ENCODE assay signal across 16 mouse cellular contexts in genomic region chr13:58048076-58048475, GRCm38 (mm10).
DNase-seq lines count a peak whose midpoint lies in the region; ATAC-seq and TF ChIP-seq lines count a peak whose summit lies in the region.
"Had no signal": no experiment of that assay in that cellular context is flagged by ENCODE, and none has a peak within 500 bp of the region (broad histone marks: within the 10 kb centered on the region; RNA-seq: fewer than 3 reads in every experiment).

No protein-coding gene starts in this region.

- in situ Hi-C loops in Patski (cut with MboI; ENCODE audit: low pct_unique_long_range_greater_than_20kb): no loop called here

- no peak for ATAC-seq in intestine, postnatal 0 days
- ATAC-seq in intestine, embryonic 16.5 days: no peak
- no peak for ATAC-seq in lung, embryonic 14.5 days (ENCODE audit: insufficient read depth)
- no peak for ATAC-seq in Patski
- ATAC-seq: intestine, embryonic 15.5 days had no signal

- POLR2A ChIA-PET in Patski (lab: Charles Lee): no interaction called here

- no peaks in the 10 kb centered on the region for H3K27me3 ChIP-seq in intestine, postnatal 0 days (replicated peaks; ENCODE audit: control insufficient read depth, insufficient read depth, low read length)
- no peaks in the 10 kb centered on the region for H3K27me3 ChIP-seq in intestine, embryonic 16.5 days (replicated peaks; ENCODE audit: control insufficient read depth, insufficient read depth, low read length)
- no peaks in the 10 kb centered on the region for H3K27me3 ChIP-seq in lung, embryonic 14.5 days (ENCODE audit: insufficient read depth, low read length)
- H3K27me3 ChIP-seq in Patski: no peaks in the 10 kb centered on the region
- H3K27me3 ChIP-seq: embryonic facial prominence, embryonic 13.5 days; heart, embryonic 13.5 days; intestine, embryonic 15.5 days; lung, embryonic 15.5 days; neural tube, embryonic 13.5 days had no signal

- no peaks in the 10 kb centered on the region for H3K36me3 ChIP-seq in intestine, postnatal 0 days (ENCODE audit: control insufficient read depth, insufficient read depth)
- H3K36me3 ChIP-seq in intestine, embryonic 16.5 days (ENCODE audit: control insufficient read depth, insufficient read depth, low read length): no peaks in the 10 kb centered on the region
- H3K36me3 ChIP-seq in lung, embryonic 14.5 days (ENCODE audit: insufficient read depth): no peaks in the 10 kb centered on the region
- H3K36me3 ChIP-seq: embryonic facial prominence, embryonic 13.5 days; intestine, embryonic 15.5 days; lung, embryonic 15.5 days had no signal

- H3K4me2 ChIP-seq in intestine, postnatal 0 days (replicated peaks; ENCODE audit: low read depth): no peak overlapping the region
- no peak overlapping the region for H3K4me2 ChIP-seq in intestine, embryonic 16.5 days (ENCODE audit: low read depth, low read length)
- H3K4me2 ChIP-seq in lung, embryonic 14.5 days: no peak overlapping the region
- H3K4me2 ChIP-seq: embryonic facial prominence, embryonic 13.5 days; heart, embryonic 13.5 days; intestine, embryonic 15.5 days; lung, embryonic 15.5 days; neural tube, embryonic 13.5 days had no signal

- CTCF ChIA-PET in Patski (lab: Charles Lee): no interaction called here

- H3K27ac ChIP-seq in intestine, postnatal 0 days (ENCODE audit: low read depth, low read length): no peak overlapping the region
- no peak overlapping the region for H3K27ac ChIP-seq in intestine, embryonic 16.5 days (ENCODE audit: low read length)
- H3K27ac ChIP-seq in lung, embryonic 14.5 days (ENCODE audit: low read depth): no peak overlapping the region
- H3K27ac ChIP-seq in cortical plate, adult 2 months (ENCODE audit: insufficient read depth, low read length): no peak overlapping the region
- H3K27ac ChIP-seq: embryonic facial prominence, embryonic 13.5 days; heart, embryonic 13.5 days; intestine, embryonic 15.5 days; lung, embryonic 15.5 days; neural tube, embryonic 13.5 days had no signal

- TF ChIP-seq CTCF in intestine, postnatal 0 days (IDR thresholded peaks at IDR 0.05; ENCODE audit: low read depth): peak; percentile 50
- peak; percentile 43 for TF ChIP-seq CTCF in lung, embryonic 14.5 days (IDR thresholded peaks at IDR 0.05; ENCODE audit: low read depth)
- peak; percentile 33 for TF ChIP-seq CTCF in Patski (IDR thresholded peaks at IDR 0.05)
- TF ChIP-seq CTCF in cortical plate, adult 2 months (IDR thresholded peaks at IDR 0.05; ENCODE audit: extremely low read depth, insufficient read depth, low read length): 0 out of 2 replicates have a peak, but pooled peaks have one; percentile 14

- H3K9me3 ChIP-seq in intestine, postnatal 0 days (ENCODE audit: control insufficient read depth): no peaks in the 10 kb centered on the region
- no peaks in the 10 kb centered on the region for H3K9me3 ChIP-seq in intestine, embryonic 16.5 days (ENCODE audit: control insufficient read depth, low read length)
- H3K9me3 ChIP-seq in lung, embryonic 14.5 days (ENCODE audit: low read depth, low read length): 0 out of 2 replicates have a peak, but pooled peaks cover 6% of the 10 kb centered on the region
- H3K9me3 ChIP-seq: embryonic facial prominence, embryonic 13.5 days; heart, embryonic 13.5 days; intestine, embryonic 15.5 days; lung, embryonic 15.5 days had no signal

- WGBS in intestine, postnatal 0 days: 77% methylated on average over 3 of the region's 3 CpGs
- 89% methylated on average over 3 of the region's 3 CpGs for WGBS in intestine, embryonic 16.5 days
- 80% methylated on average over 3 of the region's 3 CpGs for WGBS in lung, embryonic 14.5 days

- TF ChIP-seq POLR2A in cortical plate, adult 2 months (IDR thresholded peaks at IDR 0.05; ENCODE audit: extremely low read depth, insufficient read depth, low read length): no peak

- H3K4me1 ChIP-seq in intestine, postnatal 0 days (replicated peaks; ENCODE audit: control insufficient read depth, insufficient read depth, low read length): no peaks in the 10 kb centered on the region
- no peaks in the 10 kb centered on the region for H3K4me1 ChIP-seq in intestine, embryonic 16.5 days (ENCODE audit: control insufficient read depth, insufficient read depth, low read length)
- H3K4me1 ChIP-seq in lung, embryonic 14.5 days (ENCODE audit: insufficient read depth): no peaks in the 10 kb centered on the region
- H3K4me1 ChIP-seq in cortical plate, adult 2 months (ENCODE audit: control insufficient read depth, insufficient read depth, low read length): no peaks in the 10 kb centered on the region
- H3K4me1 ChIP-seq: embryonic facial prominence, embryonic 13.5 days; heart, embryonic 13.5 days; intestine, embryonic 15.5 days; lung, embryonic 15.5 days; neural tube, embryonic 13.5 days had no signal

- no peak for DNase-seq in lung, embryonic 14.5 days
- no peak for DNase-seq in lung, postnatal 10 days
- no peak for DNase-seq in Patski (ENCODE audit: low read depth, low spot score)
- no peak for DNase-seq in left cerebral cortex, adult 11 months (ENCODE audit: low spot score)
- DNase-seq in right cerebral cortex, postnatal 10 days (ENCODE audit: low spot score in 2 of 2): no peak
- DNase-seq: cerebellum, adult 11-12 months; gastrocnemius, postnatal 36 days; thymus, postnatal 25 days had no signal

- H3K4me3 ChIP-seq in intestine, postnatal 0 days (ENCODE audit: low read depth, low read length): no peak overlapping the region
- H3K4me3 ChIP-seq in intestine, embryonic 16.5 days (ENCODE audit: low read length): no peak overlapping the region
- H3K4me3 ChIP-seq in lung, embryonic 14.5 days (ENCODE audit: low read depth, low read length): no peak overlapping the region
- H3K4me3 ChIP-seq in cortical plate, adult 2 months (ENCODE audit: insufficient read depth, low read length): no peak overlapping the region
- H3K4me3 ChIP-seq: embryonic facial prominence, embryonic 13.5 days; heart, embryonic 13.5 days; intestine, embryonic 15.5 days; lung, embryonic 15.5 days; neural tube, embryonic 13.5 days had no signal

- H3K9ac ChIP-seq in intestine, postnatal 0 days (ENCODE audit: low read depth, low read length): no peak overlapping the region
- H3K9ac ChIP-seq in intestine, embryonic 16.5 days (ENCODE audit: low read depth, low read length): no peak overlapping the region
- H3K9ac ChIP-seq in lung, embryonic 14.5 days: no peak overlapping the region
- H3K9ac ChIP-seq: embryonic facial prominence, embryonic 13.5 days; heart, embryonic 13.5 days; intestine, embryonic 15.5 days; lung, embryonic 15.5 days; neural tube, embryonic 13.5 days had no signal
